Mouse (Mus musculus) adrenal gland, adult (tissue): ENCODE results near the gene Osbpl6.

Source experiments
- DNase-seq, 2 experiments: peaks; one replicate each; pipeline ENCODE4 v3.0.0; 2022 to 2023; ENCODE audit warnings: low spot score in 1 of 2; ENCODE audit not compliant: inconsistent age in 2 of 2

Gene Osbpl6

GRCm38 (mm10) chr2:76406151-76406936, at the start of gene Osbpl6:
Gene Osbpl6 (plus strand): TSS chr2:76406508.
- peak; percentile 86 to 95 for DNase-seq

- DNase-seq: no peak
Measured at GRCm38 (mm10) chr2:76360226-76360625, 46.1 kb upstream of the Osbpl6 start, which contains the start of gene Cyct. Gene Cyct (minus strand): TSS chr2:76360450.

GRCm38 (mm10) chr2:76362111-76362510, 44.2 kb upstream of the Osbpl6 start:
- DNase-seq: no peak

DNA sequence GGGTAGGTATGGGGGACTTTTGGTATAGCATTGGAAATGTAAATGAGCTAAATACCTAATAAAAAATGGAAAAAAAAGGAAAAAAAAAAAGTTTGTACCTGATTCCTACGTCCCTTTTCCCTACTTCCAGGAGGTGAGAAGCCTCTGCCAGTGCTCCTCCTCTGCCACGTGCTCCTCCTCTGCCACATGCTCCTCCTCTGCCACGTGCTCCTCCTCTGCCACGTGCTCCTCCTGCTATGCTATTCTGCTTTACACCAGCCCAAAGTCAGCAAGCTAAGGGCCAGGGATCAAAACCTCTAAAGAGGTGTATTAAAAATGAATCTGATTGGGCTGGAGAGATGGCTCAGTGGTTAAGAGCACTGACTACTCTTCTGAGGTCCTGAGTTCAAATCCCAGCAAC, 40.5 kb upstream of the Osbpl6 start:
- DNase-seq: no peak

DNA sequence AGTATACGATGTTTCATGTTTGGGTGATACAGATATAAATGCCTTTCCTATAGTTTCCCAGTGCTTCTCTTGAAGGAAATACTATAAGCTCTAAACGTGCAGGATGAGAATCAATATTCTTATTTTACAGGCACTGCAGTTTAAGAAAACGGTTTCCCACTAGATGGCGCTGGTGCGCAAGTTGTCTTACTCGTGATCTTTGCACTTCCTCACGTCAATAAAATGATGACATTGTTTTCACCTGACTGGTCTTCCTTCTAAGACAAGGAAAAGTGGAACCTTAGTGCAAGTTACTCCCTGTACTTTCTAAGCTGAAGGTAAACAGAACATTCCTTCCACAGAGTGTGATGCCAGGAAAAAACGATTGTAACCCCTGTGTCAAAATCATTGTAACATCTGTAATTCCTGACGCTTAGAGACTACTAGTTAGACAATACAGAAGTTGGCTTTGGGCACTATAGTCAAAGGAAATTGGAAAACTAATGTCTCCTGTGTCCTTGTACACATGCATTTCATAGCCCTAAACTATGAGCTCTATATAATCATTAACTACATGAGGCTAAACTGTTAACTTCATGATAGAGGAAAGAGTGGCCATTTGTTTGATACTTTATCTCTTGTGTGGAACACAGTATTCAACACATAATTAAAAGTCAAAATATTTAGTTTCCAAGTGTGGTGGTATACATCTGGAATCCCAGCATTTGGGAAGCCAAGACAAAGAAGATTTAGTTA, 39.0 kb upstream of the Osbpl6 start:
- DNase-seq: peak; percentile 73 to 91

- no peak for DNase-seq
Measured at GRCm38 (mm10) chr2:76368861-76369660, 37.2 kb upstream of the Osbpl6 start.

DNA sequence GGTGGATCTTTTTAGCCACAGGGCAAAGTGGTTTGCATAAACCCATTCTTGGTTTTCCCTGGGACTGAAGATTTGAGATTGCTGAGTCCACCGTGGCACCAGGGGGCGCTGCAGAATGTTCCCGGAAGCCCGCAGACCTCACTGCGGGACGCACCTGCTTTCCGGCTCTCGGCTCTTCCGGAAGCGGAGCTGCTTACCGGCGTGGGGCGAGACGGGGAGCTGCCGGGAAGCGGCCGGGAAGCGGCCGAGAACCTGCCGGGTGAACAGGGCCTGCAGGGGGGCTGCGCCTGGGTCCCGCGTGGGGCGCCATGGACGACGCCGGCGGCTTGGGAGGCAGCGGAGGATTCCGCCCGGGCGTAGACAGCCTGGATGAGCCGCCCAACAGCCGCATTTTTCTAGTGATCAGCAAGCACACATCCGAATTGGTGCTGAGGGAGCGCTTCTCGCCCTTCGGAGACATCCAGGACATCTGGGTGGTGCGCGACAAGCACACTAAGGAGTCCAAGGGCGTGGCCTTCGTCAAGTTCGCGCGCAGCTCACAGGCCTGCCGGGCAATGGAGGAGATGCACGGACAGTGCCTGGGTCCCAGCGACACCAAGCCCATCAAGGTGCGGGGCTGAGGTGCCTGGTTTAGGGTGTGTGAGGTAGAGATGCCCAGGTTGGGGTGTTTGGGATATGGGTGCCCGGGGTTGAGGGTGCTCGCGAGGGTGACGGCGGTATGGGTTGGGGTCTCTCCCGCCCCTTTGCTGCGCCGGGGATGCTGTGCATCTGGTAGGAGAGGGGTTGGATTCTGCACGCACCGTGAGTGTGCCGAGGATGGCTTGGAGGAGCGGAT, 36.3 kb upstream of the Osbpl6 start, which contains the start of gene Rbm45:
TSS of gene Rbm45 (plus strand) at position 164 of the 835 bp plus-strand sequence.
- DNase-seq: peak; percentile 86 to 96

DNA sequence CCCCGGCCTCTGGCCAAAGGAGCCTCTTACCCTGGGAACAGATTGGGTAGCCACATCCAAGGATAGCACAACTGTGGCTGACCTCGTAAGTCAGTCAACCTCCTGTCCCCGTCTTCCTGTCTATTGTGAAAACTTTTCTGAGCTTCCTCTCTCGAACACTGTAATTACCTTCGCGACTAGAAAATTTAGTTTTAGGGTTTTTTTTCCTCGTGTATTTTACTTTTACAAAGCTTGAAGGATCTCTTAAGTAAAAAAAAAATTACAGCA, 35.7 kb upstream of the Osbpl6 start:
- DNase-seq: no peak

DNA sequence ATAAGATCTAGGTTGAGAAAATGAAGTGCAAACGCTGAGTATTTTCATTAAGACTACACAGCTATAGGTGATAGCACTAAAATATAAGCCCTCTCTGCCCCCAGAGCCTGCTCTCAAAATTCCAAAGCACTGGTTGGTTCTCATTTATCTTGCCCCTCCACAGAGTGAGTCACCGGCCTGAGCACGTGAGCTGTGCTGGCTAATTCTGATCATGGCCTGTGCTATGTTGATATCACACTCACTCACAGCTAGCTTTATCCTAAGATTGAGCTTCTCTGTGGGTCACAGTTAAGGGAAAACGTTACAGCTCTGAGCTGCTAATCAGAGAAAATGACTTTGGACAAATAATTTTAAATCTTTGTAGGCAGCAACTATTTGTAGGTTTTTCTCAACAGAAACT, 34.1 kb upstream of the Osbpl6 start:
- peak; percentile 52 to 75 for DNase-seq

DNA sequence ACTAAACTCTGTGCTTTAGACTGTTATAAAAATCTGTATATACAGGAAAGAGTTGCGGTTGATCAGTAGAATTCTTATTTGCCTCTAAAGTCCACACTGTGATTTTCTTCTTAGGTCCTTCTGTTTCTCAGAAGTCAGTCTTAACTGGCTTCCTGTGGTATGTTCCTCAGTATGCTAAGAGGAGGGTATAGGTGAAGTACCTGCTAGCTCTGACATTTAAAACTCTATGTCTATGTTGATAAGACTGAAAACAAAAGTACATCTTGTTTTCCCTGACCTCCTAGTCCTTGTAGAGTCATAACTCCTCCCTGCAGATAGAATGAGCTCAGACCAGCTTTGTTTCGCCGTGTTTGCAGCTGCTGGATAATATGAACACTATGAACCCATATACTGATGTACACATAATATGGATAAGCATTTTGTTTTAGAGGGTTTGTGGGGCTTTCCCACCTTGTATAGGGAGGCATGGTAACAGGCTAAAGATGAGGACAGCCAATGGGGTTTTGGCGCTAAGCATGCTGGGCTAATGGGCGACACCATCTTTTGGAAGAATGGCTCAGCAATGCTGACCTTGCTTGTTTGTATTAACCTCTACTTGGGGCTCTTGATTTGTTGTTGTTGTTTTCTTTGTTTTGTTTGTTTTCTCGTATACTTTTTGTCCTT, 31.6 kb upstream of the Osbpl6 start:
- no peak for DNase-seq

GRCm38 (mm10) chr2:76378646-76379045, 27.7 kb upstream of the Osbpl6 start:
- DNase-seq: no peak

DNA sequence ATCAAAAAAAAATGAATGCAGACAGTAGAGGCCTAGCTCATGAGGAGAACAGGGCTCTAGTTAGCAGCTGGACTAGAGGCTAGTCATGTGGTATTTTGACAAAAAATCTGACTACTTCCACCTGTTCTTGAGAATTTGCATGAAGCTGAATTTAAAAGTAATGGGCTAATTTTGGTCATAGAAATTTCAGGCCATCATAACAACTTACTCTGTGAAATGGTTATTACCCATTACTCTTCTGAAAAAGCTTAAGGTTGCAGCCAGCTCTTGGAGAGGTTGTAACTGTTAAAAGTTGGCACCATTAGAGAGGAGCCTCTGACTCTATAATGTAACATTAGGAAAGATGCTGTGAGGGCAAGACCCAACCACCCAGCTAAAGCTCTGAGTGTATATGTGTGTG, 19.8 kb upstream of the Osbpl6 start:
- DNase-seq: no peak

GRCm38 (mm10) chr2:76400178-76400577, 6.1 kb upstream of the Osbpl6 start:
- no peak for DNase-seq

DNA sequence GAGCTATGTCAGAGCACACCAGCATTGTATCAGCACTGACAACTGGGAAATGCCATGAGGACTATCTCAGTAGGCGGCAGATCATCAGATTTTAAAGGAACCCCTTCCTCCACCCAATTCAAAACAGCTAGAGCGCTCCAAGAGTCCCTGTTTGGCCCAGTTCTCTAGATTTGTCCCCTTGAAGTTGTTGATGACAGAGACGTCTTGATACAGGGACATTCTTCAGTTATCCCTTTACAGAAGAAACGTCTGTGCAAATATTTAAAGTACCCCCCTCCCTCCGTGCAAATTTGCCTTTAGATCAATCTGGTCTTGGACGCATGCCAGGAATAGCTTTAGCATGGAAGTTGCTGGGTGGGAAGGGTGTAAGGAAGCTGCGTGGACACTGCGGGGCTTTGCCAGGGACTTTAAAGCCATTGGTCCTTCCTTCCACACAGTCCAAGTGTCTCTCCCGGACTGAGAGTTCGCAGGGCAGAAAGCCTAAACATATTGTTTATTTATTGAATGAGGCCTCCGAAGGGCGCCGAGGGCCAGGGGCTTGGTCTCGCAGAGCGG, 635 bp upstream of the Osbpl6 start:
- no peak for DNase-seq

DNA sequence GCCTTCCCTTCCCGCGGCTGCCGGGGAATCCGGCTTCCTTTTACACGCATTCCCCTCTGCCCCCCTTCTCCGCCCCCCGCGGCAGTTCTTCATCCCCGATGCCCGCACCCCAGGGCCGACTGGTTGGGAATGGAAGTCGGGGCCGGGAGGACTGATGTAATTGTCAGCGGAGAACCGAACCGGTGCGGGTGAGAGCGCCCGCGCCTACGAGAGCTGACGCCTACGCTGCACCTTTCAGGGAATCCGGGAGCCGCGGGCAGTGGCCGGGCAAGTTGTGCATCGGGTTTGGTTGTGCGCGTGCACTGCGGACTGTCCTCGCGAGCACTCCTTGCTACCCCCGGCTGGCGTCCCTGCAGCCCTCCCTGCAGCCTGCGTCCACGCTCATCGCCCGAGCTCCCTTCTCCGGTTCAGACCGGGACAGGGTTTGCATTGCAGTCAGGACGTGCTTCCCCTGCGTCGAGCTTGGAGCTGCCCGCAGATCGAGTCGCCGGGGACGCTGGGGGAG, 681 bp downstream of the Osbpl6 start:
- DNase-seq: peak; percentile 77 to 90

GRCm38 (mm10) chr2:76409526-76409925, 3.2 kb downstream of the Osbpl6 start:
- DNase-seq: no peak

- peak in 1 of 2 experiments; percentile 49 for DNase-seq
Measured at GRCm38 (mm10) chr2:76409986-76410385, 3.7 kb downstream of the Osbpl6 start.

DNA sequence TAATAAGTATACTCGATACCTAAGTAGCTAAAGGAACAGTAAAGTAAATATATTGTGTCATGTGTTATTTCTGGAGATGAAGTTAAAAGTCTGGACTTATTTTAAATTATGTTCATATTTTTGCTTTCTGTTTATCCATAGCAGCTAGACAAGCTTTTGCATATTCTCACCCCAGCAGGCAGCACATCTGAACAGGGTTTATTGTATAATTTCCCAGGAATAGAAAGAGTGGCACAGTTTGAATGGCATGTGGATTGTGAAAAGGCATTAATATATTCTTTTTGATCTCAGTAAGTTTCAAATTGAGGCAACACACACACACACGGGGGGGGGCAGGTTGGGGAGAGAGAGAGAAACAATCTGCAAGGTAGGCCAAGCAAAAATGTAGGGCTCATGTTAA, 6.6 kb downstream of the Osbpl6 start:
- DNase-seq: no peak

DNA sequence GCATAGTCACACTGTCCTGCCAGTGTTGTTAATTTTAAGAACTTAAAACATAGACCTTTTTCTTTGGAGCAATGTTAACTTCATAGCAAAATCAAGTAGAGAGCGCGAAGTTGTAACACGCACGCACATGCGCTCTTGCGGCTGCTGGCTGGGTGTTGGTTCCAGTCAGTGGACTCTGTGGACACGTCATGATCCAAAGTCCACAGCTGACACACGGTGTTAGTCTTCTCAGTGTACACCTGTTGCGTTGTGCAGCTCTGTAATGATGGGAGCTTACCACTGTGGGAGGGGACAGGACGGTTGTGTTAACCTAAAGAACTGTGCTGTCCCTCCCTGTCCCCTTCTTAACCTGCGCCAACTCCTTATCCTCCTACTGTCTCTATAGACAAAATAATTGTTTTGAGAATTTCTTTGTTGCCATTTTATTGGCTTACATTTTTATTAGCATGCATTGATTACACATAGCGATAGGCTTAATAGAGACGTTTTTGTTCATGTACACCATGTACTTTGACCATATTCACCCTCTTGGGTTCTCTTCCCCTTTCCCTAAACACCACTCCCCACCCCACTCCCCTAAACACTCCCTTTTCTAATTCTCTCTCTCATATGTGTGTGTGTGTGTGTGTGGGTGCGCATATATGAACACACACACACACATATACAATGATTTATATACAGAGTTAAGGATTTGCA, 11.3 kb downstream of the Osbpl6 start:
- no peak for DNase-seq
